Mouse (Mus musculus): ENCODE results near the gene Zfp385a.

The Zfp385a gene

GRCm38 (mm10) chr15:103339961-103340337 is at the start of gene Zfp385a:
Gene Zfp385a (minus strand): TSS chr15:103340093.
- DNase-seq = peak; percentile 94

GRCm38 (mm10) chr15:103388556-103389145 is 48.8 kb upstream of the Zfp385a start:
- peak; percentile 83 for DNase-seq

GRCm38 (mm10) chr15:103383771-103384488 is 44.0 kb upstream of the Zfp385a start:
- DNase-seq = peak; percentile 99

GRCm38 (mm10) chr15:103382795-103383406 is 43.0 kb upstream of the Zfp385a start:
- peak; percentile 98 for DNase-seq

- peak; percentile 66 for DNase-seq
These were observed 42.2 kb upstream of the Zfp385a start for GRCm38 (mm10) chr15:103382075-103382474.

GRCm38 (mm10) chr15:103378665-103379356 is 38.9 kb upstream of the Zfp385a start:
- DNase-seq = no peak

- peak; percentile 94 for DNase-seq
These were observed 38.1 kb upstream of the Zfp385a start for GRCm38 (mm10) chr15:103377752-103378664.

- peak; percentile 98 for DNase-seq
These were observed 37.0 kb upstream of the Zfp385a start for GRCm38 (mm10) chr15:103376837-103377269.

GRCm38 (mm10) chr15:103375112-103375800 is 35.4 kb upstream of the Zfp385a start:
- DNase-seq = peak; percentile 93

GRCm38 (mm10) chr15:103372461-103372860 is 32.6 kb upstream of the Zfp385a start:
- peak; percentile 63 for DNase-seq

GRCm38 (mm10) chr15:103371741-103372140 is 31.8 kb upstream of the Zfp385a start:
- DNase-seq = peak; percentile 88

- DNase-seq = peak; percentile 98
These were observed 31.3 kb upstream of the Zfp385a start for GRCm38 (mm10) chr15:103371208-103371607.

GRCm38 (mm10) chr15:103370462-103370861 is 30.6 kb upstream of the Zfp385a start:
- peak; percentile 94 for DNase-seq

GRCm38 (mm10) chr15:103369123-103369522 is 29.2 kb upstream of the Zfp385a start:
- DNase-seq = no peak

- peak; percentile 98 for DNase-seq
These were observed 28.5 kb upstream of the Zfp385a start for GRCm38 (mm10) chr15:103368179-103368940.

GRCm38 (mm10) chr15:103366376-103367149 is 26.7 kb upstream of the Zfp385a start, which contains the start of gene Itga5:
Gene Itga5 (minus strand): TSS chr15:103366763.
- DNase-seq = peak; percentile 99

GRCm38 (mm10) chr15:103365471-103366375 is 25.8 kb upstream of the Zfp385a start:
- peak; percentile 98 for DNase-seq

- DNase-seq = no peak
These were observed 24.9 kb upstream of the Zfp385a start for GRCm38 (mm10) chr15:103364761-103365160.

- peak; percentile 87 for DNase-seq
These were observed 23.9 kb upstream of the Zfp385a start for GRCm38 (mm10) chr15:103363809-103364208.
